Mouse (Mus musculus): ENCODE measurements around the gene Calhm1. TPM values are rescaled to one million over a fixed set of nuclear protein-coding genes. Genes with fewer than 3 reads are reported as not detected.

Calhm1 gene
- polyA plus RNA-seq, 1 experiment from 2014 or later: not detected

- no peak for ATAC-seq (ENCODE audit: extremely low read depth, insufficient number of reproducible peaks, low FRiP score, low TSS enrichment)
- Histone ChIP-seq H3K9me3 (peaks cover 2% of the 10 kb centered on the region; the same call in 1 of the 2 replicates), H3K4me2 (no peak overlapping the region), H3K4me1 (peaks cover 7% of the 10 kb centered on the region), H3K27me3 (replicated peaks) (peaks cover 71% of the 10 kb centered on the region), H3K9ac (no peak overlapping the region), H3K4me3 (no peak overlapping the region), H3K27ac (replicated peaks) (no peak overlapping the region), H3K36me3 (no peaks in the 10 kb centered on the region)
- 80% methylated on average over 2 of the region's 2 CpGs for WGBS
Measured at GRCm38 (mm10) chr19:47176916-47177505, 33.0 kb upstream of the Calhm1 start.

- H3K27me3 ChIP-seq (replicated peaks): peaks cover 59% of the 10 kb centered on the region
- no peak for ATAC-seq (ENCODE audit: extremely low read depth, insufficient number of reproducible peaks, low FRiP score, low TSS enrichment)
- H3K4me2 ChIP-seq: no peak overlapping the region
- H3K9ac ChIP-seq: no peak overlapping the region
- no peaks in the 10 kb centered on the region for H3K36me3 ChIP-seq
- 54% methylated on average over 2 of the region's 2 CpGs for WGBS
- H3K27ac ChIP-seq (replicated peaks): no peak overlapping the region
- H3K4me3 ChIP-seq: no peak overlapping the region
- H3K4me1 ChIP-seq: peaks cover 7% of the 10 kb centered on the region
- H3K9me3 ChIP-seq: no peaks in the 10 kb centered on the region
Measured at GRCm38 (mm10) chr19:47175472-47175871, 31.4 kb upstream of the Calhm1 start.

GRCm38 (mm10) chr19:47174515-47174914 lies 30.5 kb upstream of the Calhm1 start:
- Histone ChIP-seq H3K4me3 (no peak overlapping the region), H3K4me1 (peaks cover 4% of the 10 kb centered on the region), H3K27ac (replicated peaks) (no peak overlapping the region), H3K9ac (no peak overlapping the region), H3K9me3 (no peaks in the 10 kb centered on the region), H3K4me2 (no peak overlapping the region), H3K36me3 (no peaks in the 10 kb centered on the region), H3K27me3 (replicated peaks) (peaks cover 49% of the 10 kb centered on the region)
- no peak; the same call in 1 of the 2 replicates for ATAC-seq (ENCODE audit: extremely low read depth, insufficient number of reproducible peaks, low FRiP score, low TSS enrichment)
- 54% methylated on average over 3 of the region's 3 CpGs for whole genome bisulfite sequencing

GRCm38 (mm10) chr19:47168793-47169412 lies 24.8 kb upstream of the Calhm1 start:
- peaks cover 7% of the 10 kb centered on the region for H3K4me1 ChIP-seq
- no peaks in the 10 kb centered on the region for H3K36me3 ChIP-seq
- peak overlapping the region; percentile 35 for H3K4me3 ChIP-seq
- 18% methylated on average over 11 of the region's 11 CpGs for WGBS
- peak overlapping the region; percentile 67 for H3K9ac ChIP-seq
- no peaks in the 10 kb centered on the region for H3K9me3 ChIP-seq
- H3K27me3 ChIP-seq (replicated peaks): peaks cover 16% of the 10 kb centered on the region; the same call in 1 of the 2 replicates
- H3K27ac ChIP-seq (replicated peaks): no peak overlapping the region
- peak overlapping the region; percentile 69 for H3K4me2 ChIP-seq
- no peak for ATAC-seq (ENCODE audit: extremely low read depth, insufficient number of reproducible peaks, low FRiP score, low TSS enrichment)

GRCm38 (mm10) chr19:47168223-47168622 lies 24.2 kb upstream of the Calhm1 start:
- no peak overlapping the region for H3K27ac ChIP-seq (replicated peaks)
- peaks cover 7% of the 10 kb centered on the region for H3K4me1 ChIP-seq
- ATAC-seq (ENCODE audit: extremely low read depth, insufficient number of reproducible peaks, low FRiP score, low TSS enrichment): no peak
- H3K27me3 ChIP-seq (replicated peaks): peaks cover 9% of the 10 kb centered on the region; the same call in 1 of the 2 replicates
- H3K36me3 ChIP-seq: no peaks in the 10 kb centered on the region
- peak overlapping the region; percentile 69 for H3K4me2 ChIP-seq
- H3K9me3 ChIP-seq: no peaks in the 10 kb centered on the region
- H3K4me3 ChIP-seq: peak overlapping the region; percentile 35
- WGBS: 4% methylated on average over 13 of the region's 13 CpGs
- H3K9ac ChIP-seq: peak overlapping the region; percentile 67

GRCm38 (mm10) chr19:47167617-47168214 lies 23.7 kb upstream of the Calhm1 start:
- ATAC-seq (ENCODE audit: extremely low read depth, insufficient number of reproducible peaks, low FRiP score, low TSS enrichment): no peak
- WGBS: 44% methylated on average over 7 of the region's 7 CpGs
- no peaks in the 10 kb centered on the region for H3K9me3 ChIP-seq
- peaks cover 7% of the 10 kb centered on the region for H3K4me1 ChIP-seq
- no peaks in the 10 kb centered on the region for H3K36me3 ChIP-seq
- no peak overlapping the region for H3K9ac ChIP-seq
- peak overlapping the region; percentile 35; the same call in 1 of the 2 replicates for H3K4me3 ChIP-seq
- H3K4me2 ChIP-seq: peak overlapping the region; percentile 69
- H3K27me3 ChIP-seq (replicated peaks): peaks cover 4% of the 10 kb centered on the region; the same call in 1 of the 2 replicates
- H3K27ac ChIP-seq (replicated peaks): no peak overlapping the region

- H3K27me3 ChIP-seq (replicated peaks): peaks cover 3% of the 10 kb centered on the region; the same call in 1 of the 2 replicates
- WGBS: 23% methylated on average over 3 of the region's 3 CpGs
- ATAC-seq (ENCODE audit: extremely low read depth, insufficient number of reproducible peaks, low FRiP score, low TSS enrichment): no peak
- no peak overlapping the region for H3K27ac ChIP-seq (replicated peaks)
- no peaks in the 10 kb centered on the region for H3K36me3 ChIP-seq
- H3K9ac ChIP-seq: no peak overlapping the region
- no peaks in the 10 kb centered on the region for H3K9me3 ChIP-seq
- no peak overlapping the region for H3K4me2 ChIP-seq
- peaks cover 7% of the 10 kb centered on the region for H3K4me1 ChIP-seq
- H3K4me3 ChIP-seq: no peak overlapping the region
Measured at GRCm38 (mm10) chr19:47166758-47167157, 22.7 kb upstream of the Calhm1 start.

GRCm38 (mm10) chr19:47163176-47163744 lies 19.2 kb upstream of the Calhm1 start:
- Histone ChIP-seq H3K27ac (replicated peaks) (no peak overlapping the region), H3K9me3 (no peaks in the 10 kb centered on the region), H3K4me1 (0 out of 2 replicates have a peak, but pooled peaks cover under 1% of the 10 kb centered on the region), H3K9ac (no peak overlapping the region), H3K4me3 (no peak overlapping the region), H3K4me2 (no peak overlapping the region), H3K36me3 (no peaks in the 10 kb centered on the region), H3K27me3 (replicated peaks) (peaks cover 3% of the 10 kb centered on the region; the same call in 1 of the 2 replicates)
- 92% methylated on average over 6 of the region's 6 CpGs for WGBS
- ATAC-seq (ENCODE audit: extremely low read depth, insufficient number of reproducible peaks, low FRiP score, low TSS enrichment): no peak

- Histone ChIP-seq H3K4me2 (no peak overlapping the region), H3K36me3 (no peaks in the 10 kb centered on the region), H3K4me3 (no peak overlapping the region), H3K27me3 (replicated peaks) (peaks cover 3% of the 10 kb centered on the region; the same call in 1 of the 2 replicates), H3K9me3 (no peaks in the 10 kb centered on the region), H3K4me1 (no peaks in the 10 kb centered on the region), H3K27ac (replicated peaks) (no peak overlapping the region), H3K9ac (no peak overlapping the region)
- ATAC-seq (ENCODE audit: extremely low read depth, insufficient number of reproducible peaks, low FRiP score, low TSS enrichment): no peak
- 52% methylated on average over 4 of the region's 4 CpGs for WGBS
Measured at GRCm38 (mm10) chr19:47161669-47162068, 17.6 kb upstream of the Calhm1 start.

GRCm38 (mm10) chr19:47157664-47158063 lies 13.6 kb upstream of the Calhm1 start, which contains the start of gene Calhm3:
Gene Calhm3, minus strand, starts transcription at chr19:47157764.
- H3K9ac ChIP-seq: no peak within 1 kb of the TSS
- no peak within 1 kb of the TSS for H3K27ac ChIP-seq (replicated peaks)
- no peaks in the 10 kb centered on the region for H3K4me1 ChIP-seq
- no peak within 1 kb of the TSS for H3K4me3 ChIP-seq
- H3K36me3 ChIP-seq: no peaks in the 10 kb centered on the region
- H3K9me3 ChIP-seq: no peaks in the 10 kb centered on the region
- ATAC-seq (ENCODE audit: extremely low read depth, insufficient number of reproducible peaks, low FRiP score, low TSS enrichment): no peak
- H3K4me2 ChIP-seq: no peak within 1 kb of the TSS
- 82% methylated on average over 11 of the region's 11 CpGs for WGBS
- peaks cover 8% of the 10 kb centered on the region; the same call in 1 of the 2 replicates for H3K27me3 ChIP-seq (replicated peaks)

- 72% methylated on average over 7 of the region's 7 CpGs for WGBS
- no peak overlapping the region for H3K4me3 ChIP-seq
Measured at GRCm38 (mm10) chr19:47153767-47154166, 9.7 kb upstream of the Calhm1 start.

More at GRCm38 (mm10) chr19:47153767-47154166, 9.7 kb upstream of the Calhm1 start:
- Histone ChIP-seq H3K4me1 (peaks cover 12% of the 10 kb centered on the region), H3K4me2 (no peak overlapping the region), H3K36me3 (no peaks in the 10 kb centered on the region), H3K9me3 (no peaks in the 10 kb centered on the region), H3K27ac (replicated peaks) (no peak overlapping the region), H3K9ac (no peak overlapping the region), H3K27me3 (replicated peaks) (peaks cover 22% of the 10 kb centered on the region)
- ATAC-seq (ENCODE audit: extremely low read depth, insufficient number of reproducible peaks, low FRiP score, low TSS enrichment): no peak
